Mouse (Mus musculus) E14TG2a.4 (cell line): ENCODE results near the gene Fbxo7.

Source experiments
- CTCF ChIP-seq: conservative IDR thresholded peaks from 2 replicates; pipeline ENCODE4 v1.5.1; 2014; ENCODE audit warnings: low read length
- NANOG ChIP-seq: IDR thresholded peaks from 2 replicates; pipeline ENCODE4 v1.6.1; 2014; ENCODE audit warnings: borderline replicate concordance, low read length, mixed read lengths
- POU5F1 ChIP-seq: IDR thresholded peaks from 2 replicates; pipeline ENCODE4 v1.6.1; 2014; ENCODE audit warnings: low read length, borderline replicate concordance

DNA sequence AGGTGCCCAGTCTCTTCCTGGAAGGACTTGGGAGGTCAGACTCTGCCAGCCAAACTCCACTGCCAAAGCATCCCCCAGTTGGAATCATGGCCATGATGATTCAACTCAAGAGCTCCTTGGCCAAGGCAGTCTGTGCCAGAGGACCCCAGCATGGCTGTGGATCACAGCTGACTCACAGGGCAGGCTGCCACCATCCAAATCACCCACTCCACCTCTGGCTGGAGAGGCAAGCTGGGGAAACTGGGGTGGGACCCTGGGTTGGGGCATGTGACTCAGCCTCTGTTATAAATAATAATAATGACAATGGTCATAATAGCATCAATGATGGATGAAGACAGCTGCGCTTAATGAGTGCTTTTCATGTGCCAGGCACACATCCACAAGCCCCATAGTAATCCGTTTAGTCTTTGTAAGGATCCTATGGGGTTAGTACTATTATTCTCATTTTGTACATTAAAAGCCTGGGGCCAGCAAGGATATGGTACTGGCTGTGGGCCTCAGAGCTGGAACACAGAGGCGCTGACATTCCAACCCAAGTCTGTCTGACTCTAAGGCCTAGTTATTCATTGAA lies 78.6 kb downstream of the Fbxo7 start:
- TF ChIP-seq CTCF, result no peak
- no peak for TF ChIP-seq POU5F1
- no peak for TF ChIP-seq NANOG
